Mouse (Mus musculus): Measurements from ENCODE around the gene Trit1.

- TF ChIP-seq POLR2A (IDR thresholded peaks at IDR 0.05; ENCODE audit: borderline replicate concordance, control insufficient read depth, low read depth, low read length): no peak
- no peak for TF ChIP-seq CTCF (IDR thresholded peaks at IDR 0.05; ENCODE audit: control insufficient read depth, insufficient read depth, low read length)
These were observed 9.8 kb downstream of the Trit1 start for GRCm38 (mm10) chr4:123026161-123026560.

All from bone marrow, adult 2 months (tissue).